Mouse (Mus musculus): ENCODE results near the gene Eif4h.

DNA sequence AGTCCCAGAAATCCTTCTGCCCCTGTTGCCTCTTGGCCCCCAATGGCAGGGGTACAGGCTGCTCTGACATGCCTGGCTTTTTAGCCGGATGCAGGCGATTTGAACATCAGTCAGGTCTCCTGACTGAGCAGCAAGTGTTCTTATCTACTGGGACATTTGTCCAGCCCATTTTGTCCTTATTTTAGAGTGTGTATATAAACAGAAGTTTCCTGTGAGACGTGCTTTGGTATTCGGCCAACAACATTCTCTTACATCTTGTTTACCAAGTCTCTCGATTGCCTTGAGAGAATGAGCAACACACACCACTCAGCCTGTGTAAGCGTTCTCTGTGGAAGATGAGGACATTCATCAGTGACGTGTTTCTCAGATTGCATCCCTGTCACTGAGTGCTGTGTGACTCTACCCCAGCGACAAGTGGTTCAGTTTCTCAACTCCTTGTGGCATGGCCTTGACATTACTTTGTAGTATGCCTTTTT, 5.4 kb upstream of the Eif4h start:
- TF ChIP-seq ZC3H11A (IDR thresholded peaks at IDR 0.05; ENCODE audit: borderline replicate concordance, low read depth, low read length) (no peak), ZNF384 (IDR thresholded peaks at IDR 0.05; ENCODE audit: low read depth, low read length) (no peak)
